Mouse (Mus musculus) lung, embryonic 15.5 days (tissue): Measurements from ENCODE around the gene Rab11fip2. TPM values are rescaled to one million over a fixed set of nuclear protein-coding genes. Genes with fewer than 3 reads are reported as not detected.

Source experiments
- ATAC-seq: fragments of 200-750 bp; cut with Nextera tagmentation; 2 replicates; pipeline ENCODE4 v1.8.0; 2017; ENCODE audit warnings: moderate number of reproducible peaks, borderline replicate concordance; ENCODE audit not compliant: low FRiP score, low TSS enrichment; ENCODE audit errors: extremely low read depth
- H3K27ac ChIP-seq: fragments of 300-500 bp; sonication (generic); 2 replicates; pipeline ENCODE4 v1.5.1; 2015; ENCODE audit warnings: moderate library complexity, mild to moderate bottlenecking, inconsistent platforms
- H3K27me3 ChIP-seq: fragments of 300-500 bp; sonication (generic); 2 replicates; pipeline ENCODE4 v1.6.1; 2015; ENCODE audit warnings: inconsistent platforms
- H3K36me3 ChIP-seq: fragments of 300-500 bp; sonication (generic); 2 replicates; pipeline ENCODE4 v1.6.1; 2015; ENCODE audit warnings: inconsistent platforms
- H3K4me1 ChIP-seq: fragments of 300-500 bp; sonication (generic); 2 replicates; pipeline ENCODE4 v1.6.1; 2015; ENCODE audit warnings: inconsistent platforms
- H3K4me2 ChIP-seq: fragments of 300-500 bp; sonication (generic); 2 replicates; pipeline ENCODE4 v1.6.1; 2015; ENCODE audit warnings: inconsistent platforms, mild to moderate bottlenecking, moderate library complexity
- H3K4me3 ChIP-seq: fragments of 300-500 bp; sonication (generic); 2 replicates; pipeline ENCODE4 v1.5.1; 2015; ENCODE audit warnings: mild to moderate bottlenecking, inconsistent platforms
- H3K9ac ChIP-seq: fragments of 300-500 bp; sonication (generic); 2 replicates; pipeline ENCODE4 v1.6.1; 2015; ENCODE audit warnings: inconsistent platforms
- H3K9me3 ChIP-seq: fragments of 300-500 bp; sonication (generic); 2 replicates; pipeline ENCODE4 v1.6.1; 2016; ENCODE audit warnings: inconsistent platforms
- WGBS: fragments of 180-500 bp; shearing (Covaris S2); methylation state at CpG from one replicate; pipeline ENCODE4 v1.1.7; 2015; 5-methylcytosine and 5-hydroxymethylcytosine counted together
- polyA plus RNA-seq: library from polyadenylated mRNA; unstranded; fragments of >200 nt; fragmentation: Nextera tagmentation; extraction: Ambion mirVana; gene quantifications from 2 replicates; pipeline ENCODE4 v1.2.1, GENCODE M21; 2015

The Rab11fip2 gene
- 3.8 TPM in 2 replicates for polyA plus RNA-seq

DNA sequence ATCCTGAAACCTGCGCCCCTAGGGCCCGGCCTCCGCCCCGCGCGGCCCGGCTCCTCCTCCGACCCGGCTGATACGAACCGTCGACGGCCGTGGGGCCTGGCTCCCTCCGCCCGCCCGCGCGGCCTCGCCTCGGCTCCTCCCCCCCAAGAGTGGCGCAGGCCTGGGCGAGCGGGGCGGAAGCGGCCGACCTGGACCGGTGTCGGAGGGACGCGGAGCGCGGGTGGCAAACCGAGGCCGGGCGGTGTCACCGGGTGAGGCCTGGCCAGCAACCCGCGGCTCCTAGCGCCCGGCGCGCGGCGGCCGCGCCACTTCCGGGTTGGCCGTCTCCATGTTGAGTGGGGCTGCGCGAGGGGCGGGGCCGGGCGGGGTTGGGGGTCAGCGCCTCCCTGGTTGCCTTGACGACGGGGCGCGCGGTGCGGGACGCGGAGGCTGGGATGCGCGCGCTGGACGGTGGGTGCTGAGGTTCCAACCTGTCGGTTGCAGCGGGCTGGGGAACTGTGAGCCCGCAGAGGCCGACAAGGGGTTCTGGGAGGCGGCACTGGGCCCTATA lies at the start of gene Rab11fip2:
Gene Rab11fip2 (minus strand): TSS at position 333 of the 550 bp plus-strand sequence.
- Histone ChIP-seq H3K27ac (peak within 1 kb of the TSS; percentile 84), H3K27me3 (no peaks in the 10 kb centered on the region), H3K4me3 (peak within 1 kb of the TSS; percentile 76), H3K9ac (peak within 1 kb of the TSS; percentile 77), H3K36me3 (no peaks in the 10 kb centered on the region), H3K4me2 (peak within 1 kb of the TSS; percentile 72), H3K9me3 (no peaks in the 10 kb centered on the region), H3K4me1 (peaks cover 10% of the 10 kb centered on the region; the same call in 1 of the 2 replicates)
- ATAC-seq, result peak; percentile 98
- under 1% methylated on average over 70 of the region's 72 CpGs for WGBS

DNA sequence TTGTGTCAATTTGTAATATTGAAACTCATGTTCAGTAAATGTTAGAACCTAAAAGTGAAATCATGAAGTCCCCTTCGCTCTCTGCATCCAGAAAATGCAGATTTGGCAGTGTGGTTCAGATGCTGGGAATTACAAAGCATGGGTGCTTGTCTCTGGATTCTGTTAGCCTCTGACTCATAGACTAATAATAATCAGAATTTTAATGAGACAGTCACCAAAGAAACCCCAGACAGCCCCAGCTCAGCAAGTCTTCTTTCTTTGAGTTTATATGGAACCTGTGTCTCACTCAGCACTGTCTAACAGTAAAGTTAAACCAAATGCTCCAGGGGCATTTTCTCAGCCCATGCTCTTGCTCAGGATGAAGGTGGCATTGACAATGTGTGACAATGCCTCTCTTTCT lies 38.1 kb upstream of the Rab11fip2 start:
- Histone ChIP-seq H3K27me3 (no peaks in the 10 kb centered on the region), H3K9ac (no peak overlapping the region), H3K27ac (no peak overlapping the region), H3K4me1 (no peaks in the 10 kb centered on the region), H3K4me2 (no peak overlapping the region), H3K4me3 (no peak overlapping the region), H3K36me3 (no peaks in the 10 kb centered on the region), H3K9me3 (no peaks in the 10 kb centered on the region)
- WGBS, result 92% methylated on average over 1 of the region's 1 CpGs
- ATAC-seq, result no peak

DNA sequence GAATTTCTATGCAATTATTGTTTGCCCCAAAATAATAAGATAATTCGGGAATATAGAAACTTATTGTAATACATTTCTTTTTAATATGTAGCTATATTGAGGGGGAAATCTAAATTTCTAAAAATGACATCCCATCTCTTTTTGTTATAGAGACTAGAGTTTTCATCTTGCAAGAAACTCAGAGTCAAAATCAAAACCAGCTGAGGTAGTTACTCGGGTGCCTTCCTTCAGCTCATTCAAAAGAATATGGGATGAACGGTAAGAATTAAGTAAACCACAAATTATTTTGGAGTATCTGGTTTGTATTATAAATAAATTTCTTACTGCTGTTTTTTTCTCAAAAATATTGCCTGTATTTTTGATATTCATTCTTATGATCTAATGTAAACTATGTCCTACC lies 11.5 kb upstream of the Rab11fip2 start:
- H3K4me2 ChIP-seq, result no peak overlapping the region
- H3K27ac ChIP-seq, result no peak overlapping the region
- H3K4me1 ChIP-seq, result no peaks in the 10 kb centered on the region
- no peak overlapping the region for H3K9ac ChIP-seq
- 79% methylated on average over 3 of the region's 3 CpGs for WGBS
- no peak for ATAC-seq
- H3K36me3 ChIP-seq, result no peaks in the 10 kb centered on the region
- H3K27me3 ChIP-seq, result no peaks in the 10 kb centered on the region
- H3K4me3 ChIP-seq, result no peak overlapping the region
- H3K9me3 ChIP-seq, result no peaks in the 10 kb centered on the region

DNA sequence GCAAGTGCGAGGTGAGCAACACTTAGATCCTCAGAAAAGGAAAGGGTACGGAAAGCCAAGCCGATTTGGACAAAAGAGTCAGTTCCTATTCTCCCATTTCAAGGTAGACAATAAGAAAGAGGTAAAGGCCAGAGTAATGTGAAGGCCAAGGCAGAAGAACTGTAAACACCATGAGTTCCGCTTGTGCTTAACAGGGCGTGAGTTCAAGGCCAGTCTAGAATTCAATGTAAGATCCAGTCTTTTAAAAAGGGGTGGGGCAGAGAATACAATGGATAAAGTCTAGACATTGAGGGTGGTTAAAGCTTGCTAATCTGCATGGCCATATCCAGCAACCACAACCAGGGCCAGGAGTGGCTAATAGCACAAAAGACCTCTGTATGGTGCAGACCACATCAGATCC lies 6.3 kb upstream of the Rab11fip2 start:
- H3K27ac ChIP-seq, result no peak overlapping the region
- H3K4me1 ChIP-seq, result no peaks in the 10 kb centered on the region
- H3K4me2 ChIP-seq, result no peak overlapping the region
- no peak overlapping the region for H3K4me3 ChIP-seq
- ATAC-seq, result no peak
- 76% methylated on average over 5 of the region's 5 CpGs for WGBS
- no peak overlapping the region for H3K9ac ChIP-seq
- no peaks in the 10 kb centered on the region for H3K9me3 ChIP-seq
- no peaks in the 10 kb centered on the region for H3K27me3 ChIP-seq
- H3K36me3 ChIP-seq, result no peaks in the 10 kb centered on the region

DNA sequence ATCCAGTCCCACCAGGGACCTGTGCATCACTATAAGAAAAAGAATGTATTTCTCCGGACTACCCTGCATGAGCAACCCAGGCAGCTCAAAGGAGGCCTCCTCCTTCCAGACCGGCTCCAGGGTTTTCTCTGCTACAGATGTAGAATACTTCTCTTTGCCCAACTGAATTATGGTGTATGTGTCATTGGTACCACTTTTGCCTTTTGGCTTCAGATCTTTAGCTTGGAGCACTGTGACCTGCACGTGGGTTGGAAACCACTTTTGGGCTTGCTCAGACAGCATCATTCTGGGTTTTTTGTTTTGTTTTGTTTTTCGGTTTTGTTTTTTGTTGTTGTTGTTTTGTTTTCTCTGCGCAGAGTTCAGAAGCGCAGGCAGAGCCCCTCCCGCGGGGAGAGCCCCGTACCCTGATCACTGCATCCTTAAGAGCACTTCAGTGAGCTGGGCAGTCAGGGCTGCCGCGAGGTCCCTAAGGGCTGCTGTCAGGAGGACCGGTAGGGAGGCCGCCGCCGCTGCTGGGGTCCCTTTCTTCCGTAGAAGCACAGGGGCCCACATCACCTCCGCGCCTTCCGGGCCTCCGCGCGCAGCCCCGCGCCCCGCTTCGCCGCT lies 635 bp downstream of the Rab11fip2 start:
- Histone ChIP-seq H3K9ac (peak overlapping the region; percentile 77), H3K4me3 (peak overlapping the region; percentile 76), H3K4me1 (peaks cover 10% of the 10 kb centered on the region; the same call in 1 of the 2 replicates), H3K9me3 (no peaks in the 10 kb centered on the region), H3K27me3 (no peaks in the 10 kb centered on the region), H3K4me2 (peak overlapping the region; percentile 72), H3K36me3 (no peaks in the 10 kb centered on the region), H3K27ac (peak overlapping the region; percentile 84)
- peak; percentile 86 for ATAC-seq
- WGBS, result 2% methylated on average over 27 of the region's 27 CpGs

DNA sequence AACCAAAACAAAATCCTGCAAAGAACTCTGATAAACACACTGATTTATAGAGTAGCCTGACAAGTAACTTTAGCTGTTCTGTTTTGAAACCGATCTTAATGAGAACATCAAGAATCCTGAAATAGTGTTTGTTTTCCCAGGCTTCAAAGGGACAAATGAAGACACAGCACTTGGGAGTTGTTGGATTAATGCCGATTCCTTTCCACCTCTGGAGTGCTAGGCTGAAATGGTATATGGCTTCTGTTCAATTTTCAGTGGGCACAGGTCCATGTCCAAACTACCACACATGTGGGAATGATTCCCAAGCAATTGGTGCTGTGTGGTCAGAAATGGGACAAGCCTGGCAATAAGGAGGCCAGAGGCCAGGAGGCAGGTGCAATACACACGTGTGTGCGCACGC lies 3.7 kb downstream of the Rab11fip2 start:
- Histone ChIP-seq H3K9me3 (no peaks in the 10 kb centered on the region), H3K4me1 (peaks cover 10% of the 10 kb centered on the region; the same call in 1 of the 2 replicates), H3K4me3 (no peak overlapping the region), H3K27me3 (no peaks in the 10 kb centered on the region), H3K36me3 (no peaks in the 10 kb centered on the region), H3K4me2 (no peak overlapping the region), H3K9ac (no peak overlapping the region), H3K27ac (no peak overlapping the region)
- WGBS, result 69% methylated on average over 5 of the region's 5 CpGs
- ATAC-seq, result no peak

DNA sequence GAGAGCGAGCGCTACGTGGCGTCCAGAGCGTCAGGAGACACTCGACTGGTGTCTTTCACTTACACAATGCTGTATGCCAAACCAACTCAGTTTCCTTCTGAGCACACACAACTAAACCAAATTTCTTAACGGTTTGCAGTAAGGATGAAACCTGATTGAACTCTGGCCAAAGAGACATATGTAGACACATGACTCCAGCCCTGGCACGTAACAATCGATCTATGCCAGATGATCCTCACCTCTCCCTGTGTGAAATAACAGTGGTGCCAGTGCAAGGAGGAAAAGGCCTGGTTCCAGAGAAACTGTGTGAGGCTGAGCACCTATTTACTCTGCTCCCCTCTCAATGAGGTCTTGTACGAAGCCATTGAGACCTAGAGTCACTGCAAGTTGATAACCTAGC lies 11.4 kb downstream of the Rab11fip2 start:
- no peak overlapping the region for H3K4me3 ChIP-seq
- H3K4me2 ChIP-seq, result no peak overlapping the region
- H3K36me3 ChIP-seq, result no peaks in the 10 kb centered on the region
- H3K9me3 ChIP-seq, result no peaks in the 10 kb centered on the region
- ATAC-seq, result no peak
- 78% methylated on average over 10 of the region's 10 CpGs for WGBS
- no peaks in the 10 kb centered on the region for H3K27me3 ChIP-seq
- no peak overlapping the region for H3K9ac ChIP-seq
- no peak overlapping the region for H3K27ac ChIP-seq
- H3K4me1 ChIP-seq, result no peaks in the 10 kb centered on the region

DNA sequence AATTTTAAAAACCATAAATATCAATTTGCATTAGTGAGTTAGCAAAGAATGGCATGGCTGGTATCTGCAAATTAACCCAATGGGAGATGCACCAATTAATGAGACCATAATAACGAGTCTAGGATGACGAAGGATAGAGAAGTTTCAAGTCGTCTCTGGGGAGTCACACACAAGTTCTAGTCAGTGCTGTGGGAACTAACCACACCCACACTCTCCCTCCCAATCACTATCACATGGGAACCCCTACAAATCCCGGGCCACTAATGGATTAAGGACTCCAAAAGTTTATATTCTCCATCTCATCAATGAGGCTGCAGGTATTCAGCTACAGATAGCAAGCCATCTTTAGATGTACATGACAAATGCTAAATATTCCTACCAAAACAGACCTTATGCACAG lies 14.8 kb downstream of the Rab11fip2 start:
- Histone ChIP-seq H3K4me1 (no peaks in the 10 kb centered on the region), H3K27me3 (no peaks in the 10 kb centered on the region), H3K9ac (no peak overlapping the region), H3K36me3 (no peaks in the 10 kb centered on the region), H3K4me2 (no peak overlapping the region), H3K9me3 (no peaks in the 10 kb centered on the region), H3K4me3 (no peak overlapping the region), H3K27ac (no peak overlapping the region)
- ATAC-seq, result no peak
- WGBS, result 78% methylated on average over 4 of the region's 4 CpGs

DNA sequence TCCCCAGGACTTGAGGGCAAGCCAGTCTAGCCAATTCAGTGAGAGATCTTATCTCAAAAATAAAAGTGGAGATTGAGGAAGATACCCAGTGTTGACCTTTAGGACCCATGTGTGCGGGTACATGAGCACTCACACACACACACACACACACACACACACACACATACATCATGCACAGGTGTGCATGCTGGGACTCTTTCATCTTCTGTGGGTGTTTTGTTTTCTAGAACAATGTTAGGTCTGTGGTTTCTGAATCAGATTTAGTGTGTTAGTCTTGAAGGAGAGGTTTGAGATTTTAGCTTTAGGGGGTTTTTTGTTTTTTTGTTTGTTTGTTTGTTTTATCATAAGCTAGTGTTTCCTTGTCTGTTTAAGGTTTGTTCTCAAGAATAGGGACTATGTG lies 17.3 kb downstream of the Rab11fip2 start:
- Histone ChIP-seq H3K4me2 (no peak overlapping the region), H3K27ac (no peak overlapping the region), H3K9ac (no peak overlapping the region), H3K36me3 (no peaks in the 10 kb centered on the region), H3K9me3 (no peaks in the 10 kb centered on the region), H3K4me3 (no peak overlapping the region), H3K27me3 (no peaks in the 10 kb centered on the region), H3K4me1 (no peaks in the 10 kb centered on the region)
- ATAC-seq, result no peak
- WGBS, result 96% methylated on average over 1 of the region's 1 CpGs

DNA sequence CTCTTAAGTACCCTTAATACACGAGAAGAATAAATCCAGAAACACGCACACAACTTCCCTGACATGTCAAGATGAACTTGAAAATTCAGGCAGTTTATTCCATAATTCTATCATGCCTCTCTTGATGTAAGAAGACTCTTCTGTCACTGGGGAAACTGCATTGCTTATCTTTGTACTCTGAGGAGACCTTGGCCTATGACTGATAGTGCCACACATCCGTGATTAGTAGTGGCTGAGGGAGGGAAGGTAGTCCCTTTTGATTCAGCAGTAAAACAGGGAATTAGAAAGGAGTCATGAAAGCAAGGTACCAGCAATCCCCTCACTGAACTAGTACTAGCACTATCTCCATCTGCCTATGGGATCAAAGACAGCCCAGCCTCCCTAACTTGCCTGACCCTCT lies 22.6 kb downstream of the Rab11fip2 start:
- Histone ChIP-seq H3K9me3 (no peaks in the 10 kb centered on the region), H3K4me1 (no peaks in the 10 kb centered on the region), H3K27me3 (no peaks in the 10 kb centered on the region), H3K4me2 (no peak overlapping the region), H3K4me3 (no peak overlapping the region), H3K27ac (no peak overlapping the region), H3K9ac (no peak overlapping the region), H3K36me3 (no peaks in the 10 kb centered on the region)
- 67% methylated on average over 3 of the region's 3 CpGs for WGBS
- no peak for ATAC-seq

DNA sequence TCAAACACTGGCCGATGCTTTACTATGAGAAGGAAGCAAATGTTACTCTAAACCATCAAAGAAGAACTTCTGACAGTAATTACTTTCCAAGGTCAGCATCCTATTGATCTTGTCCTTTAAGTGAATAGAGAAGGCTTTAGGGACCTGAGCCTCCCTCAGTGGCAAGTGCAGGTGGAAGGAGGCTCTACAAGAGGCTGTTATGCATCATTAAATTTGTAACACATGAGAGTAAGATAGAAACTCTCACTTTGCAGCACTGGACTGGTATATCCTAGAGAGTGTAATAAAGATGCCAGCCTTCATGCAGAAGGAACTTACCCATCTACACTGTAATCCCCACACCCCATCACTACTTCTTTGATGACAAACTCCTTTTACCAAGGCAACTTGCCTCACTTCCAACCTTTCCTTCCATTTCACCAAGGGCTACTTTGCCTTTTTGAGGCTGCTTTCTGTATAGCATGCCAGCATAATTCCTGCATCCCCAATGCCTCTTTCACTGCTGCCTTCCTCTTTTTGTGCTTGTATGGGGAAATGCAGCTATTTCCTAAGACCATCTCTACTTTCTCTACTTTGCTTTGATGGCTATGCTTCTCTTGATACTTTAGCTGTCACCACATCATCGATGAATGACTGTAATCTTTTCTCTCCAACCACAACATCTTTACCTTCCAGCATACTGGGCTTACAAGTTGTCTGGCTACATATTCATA lies 25.4 kb downstream of the Rab11fip2 start:
- Histone ChIP-seq H3K4me3 (no peak overlapping the region), H3K9ac (no peak overlapping the region), H3K9me3 (no peaks in the 10 kb centered on the region), H3K4me2 (no peak overlapping the region), H3K4me1 (no peaks in the 10 kb centered on the region), H3K27me3 (no peaks in the 10 kb centered on the region), H3K27ac (no peak overlapping the region), H3K36me3 (no peaks in the 10 kb centered on the region)
- no peak for ATAC-seq
- 77% methylated on average over 2 of the region's 2 CpGs for WGBS

DNA sequence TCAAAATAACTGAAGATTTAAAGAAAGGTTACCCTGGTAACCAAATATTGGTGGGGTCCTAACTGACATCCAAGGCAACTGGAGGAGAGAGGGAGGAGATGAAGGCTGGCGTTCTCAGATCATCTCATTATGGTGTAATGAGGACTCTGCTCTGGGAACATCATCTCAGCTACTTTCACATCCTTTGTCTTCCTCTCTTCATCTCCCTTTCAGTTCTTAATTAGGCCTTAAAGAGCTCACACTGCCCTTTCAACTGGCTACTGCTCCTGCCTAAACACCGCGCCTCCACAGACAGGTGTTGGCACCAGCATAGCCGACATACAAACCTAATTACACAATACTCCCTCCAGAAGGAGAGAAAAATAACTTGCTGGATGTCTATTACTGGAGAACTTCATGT lies 31.9 kb downstream of the Rab11fip2 start:
- H3K4me3 ChIP-seq, result no peak overlapping the region
- H3K4me2 ChIP-seq, result no peak overlapping the region
- H3K4me1 ChIP-seq, result no peaks in the 10 kb centered on the region
- no peaks in the 10 kb centered on the region for H3K9me3 ChIP-seq
- H3K27me3 ChIP-seq, result no peaks in the 10 kb centered on the region
- H3K36me3 ChIP-seq, result no peaks in the 10 kb centered on the region; the same call in 1 of the 2 replicates
- H3K9ac ChIP-seq, result no peak overlapping the region
- no peak for ATAC-seq
- H3K27ac ChIP-seq, result no peak overlapping the region
- WGBS, result 69% methylated on average over 4 of the region's 4 CpGs
